Mouse (Mus musculus) frontal cortex, postnatal 25 days (tissue): Measurements from ENCODE around the gene Olfr1211.

Experiments used
- DNase-seq, 2 experiments: peaks; one replicate each; pipeline ENCODE4 v3.0.0; 2022; ENCODE audit warnings: low spot score in 2 of 2

The Olfr1211 gene

DNA sequence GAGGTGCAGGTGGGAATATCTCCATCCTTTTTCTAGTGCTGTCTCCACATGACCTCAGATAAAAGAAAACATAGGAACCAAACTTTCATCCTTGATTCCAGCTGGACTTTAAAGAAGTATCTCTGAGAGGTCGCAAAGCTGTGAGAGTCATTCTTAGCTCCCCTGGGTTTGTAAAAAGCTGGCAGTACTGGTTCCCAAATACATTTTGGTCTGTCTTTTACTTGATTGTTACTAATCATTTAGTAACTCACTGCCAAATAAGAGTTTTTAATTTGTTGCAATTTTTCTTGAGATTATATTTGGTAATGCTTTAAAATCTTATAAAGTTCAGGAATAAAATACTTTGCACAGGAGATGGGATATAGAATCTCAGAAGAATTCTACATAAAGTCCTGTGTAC lies at the start of gene Olfr1211:
Gene Olfr1211 (minus strand): TSS at position 101 of the 400 bp plus-strand sequence.
- no peak for DNase-seq

DNA sequence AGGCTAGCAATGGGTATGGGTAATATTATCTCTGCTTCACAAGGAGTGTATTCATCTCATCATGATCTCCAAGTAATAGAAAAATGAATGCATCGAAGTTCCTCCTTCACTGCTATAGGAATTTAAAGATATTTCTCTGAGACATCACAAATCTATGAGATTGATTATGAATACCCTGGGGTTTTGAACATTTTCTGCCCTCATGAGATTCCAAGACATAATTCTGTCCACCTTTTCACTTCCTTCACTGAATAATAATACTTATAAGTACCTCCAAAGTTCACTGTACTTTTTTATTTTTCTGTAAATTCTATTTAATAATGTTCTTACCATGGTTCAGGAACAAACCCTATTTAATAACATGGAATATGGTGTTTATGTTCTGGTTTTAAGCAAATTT lies 42.3 kb upstream of the Olfr1211 start, which contains the start of gene Gm13762:
Gene Gm13762 (minus strand): TSS at position 101 of the 400 bp plus-strand sequence.
- no peak for DNase-seq

DNA sequence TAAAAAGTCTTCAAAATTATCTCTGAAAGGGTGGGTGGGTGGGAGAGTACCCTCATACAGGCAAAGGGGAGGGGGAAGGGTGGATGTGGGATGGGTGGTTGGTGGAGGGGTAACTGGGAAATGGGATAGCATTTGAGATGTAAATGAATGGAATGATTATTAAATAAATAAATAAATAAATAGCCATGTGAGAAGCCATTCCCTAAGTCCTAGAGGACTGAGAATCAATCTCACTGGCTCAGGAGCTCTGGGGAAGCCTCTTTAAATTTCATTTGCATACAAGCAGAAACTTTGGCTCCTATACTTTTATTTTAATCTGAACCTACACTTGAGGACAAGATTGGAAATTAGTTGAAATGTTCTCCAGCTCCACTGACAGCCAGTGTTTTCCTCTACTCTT lies 15.8 kb upstream of the Olfr1211 start, which contains the start of gene Olfr1212:
Gene Olfr1212 (plus strand): TSS at position 301 of the 400 bp plus-strand sequence.
- no peak for DNase-seq

- no peak for DNase-seq
These were observed 22.9 kb downstream of the Olfr1211 start, which contains the start of gene Olfr1209 for GRCm38 (mm10) chr2:88915057-88915456. TSS of gene Olfr1209 (minus strand) at chr2:88915157.

GRCm38 (mm10) chr2:88902211-88902610 lies 35.7 kb downstream of the Olfr1211 start, which contains the start of gene Olfr1208:
TSS of gene Olfr1208 (minus strand) at chr2:88902311.
- no peak for DNase-seq
